Mouse (Mus musculus) brain, embryonic 14.5 days (tissue): ENCODE results near the gene Hipk4.

Source experiments
- CTCF ChIP-seq: fragments of 200-500 bp; IDR thresholded peaks from 2 replicates; pipeline ENCODE4 v1.5.1; 2012; ENCODE audit warnings: inconsistent platforms, mild to moderate bottlenecking, moderate library complexity, borderline replicate concordance; ENCODE audit not compliant: insufficient read depth, insufficient read length; ENCODE audit errors: extremely low read depth
- POLR2A ChIP-seq: fragments of 200-500 bp; IDR thresholded peaks from 2 replicates; pipeline ENCODE4 v1.6.1; 2012; ENCODE audit warnings: mild to moderate bottlenecking, inconsistent platforms, borderline replicate concordance; ENCODE audit not compliant: poor library complexity, insufficient read depth, insufficient read length, severe bottlenecking; ENCODE audit errors: extremely low read depth

GRCm38 (mm10) chr7:27493450-27493849 lies 29.6 kb upstream of the Hipk4 start:
- TF ChIP-seq POLR2A (no peak), CTCF (no peak)
